In genomic region chr6:96283731-96284130, GRCm38 (mm10) we compare ENCODE assay signal across 18 mouse cellular contexts.
DNase-seq lines count a peak whose midpoint lies in the region; ATAC-seq lines count a peak whose summit lies in the region.
"Had no signal": no experiment of that assay in that cellular context is flagged by ENCODE, and none has a peak within 500 bp of the region (broad histone marks: within the 10 kb centered on the region; RNA-seq: fewer than 3 reads in every experiment).

No protein-coding gene starts in this region.

- no peak for ATAC-seq in megakaryocyte-erythroid progenitor cell, adult 5-6 weeks (replicated peaks; ENCODE audit: low FRiP score, low TSS enrichment, poor library complexity, severe bottlenecking)
- ATAC-seq: forebrain, embryonic 15.5 days; hindbrain, embryonic 16.5 days; inflammation-experienced regulatory T-cells, adult 6 months had no signal

- DNase-seq in adrenal gland, adult (ENCODE audit: inconsistent age in 2 of 2, low spot score in 1 of 2): peak; percentile 7 to 68
- DNase-seq in adrenal gland, postnatal 4 days (ENCODE audit: low spot score in 2 of 2): no peak
- DNase-seq in 3T3-L1 (ENCODE audit: low read depth, low spot score): peak; percentile 82
- DNase-seq in adrenal gland, postnatal 10 days: peak; percentile 16
- peak; percentile 0 for DNase-seq in fibroblast of lung, adult 2 months (ENCODE audit: low read depth)
- no peak for DNase-seq in lung, postnatal 14 days
- DNase-seq: cerebellum, adult 2 months; cerebellum, postnatal 10 days; embryo, embryonic 11 days; gastrocnemius, postnatal 36 days; heart, adult 11 months; heart, postnatal 10 days; heart, postnatal 4 days; kidney, adult 18-20 months had no signal

Comparison
In these comparisons a context has a peak if more than half of its experiments do, and no peak if none do; other contexts are left out.
1. DNase-seq: peak in adrenal gland, adult (2 of 2), 3T3-L1 (single experiment), adrenal gland, postnatal 10 days (single experiment) and fibroblast of lung, adult 2 months (single experiment); none in adrenal gland, postnatal 4 days (0 of 2) and lung, postnatal 14 days (single experiment).